Mouse (Mus musculus) kidney, embryonic 15.5 days (tissue): Measurements from ENCODE around the gene Slc16a12. TPM values are rescaled to one million over a fixed set of nuclear protein-coding genes. Genes with fewer than 3 reads are reported as not detected.
A peak's percentile ranks its signal among the peaks of the same experiment; 100 is the strongest.

Experiments used
- ATAC-seq: fragments of 200-750 bp; cut with Nextera tagmentation; replicated peaks from 2 replicates; pipeline ENCODE4 v1.8.0; 2017; ENCODE audit warnings: moderate TSS enrichment; ENCODE audit not compliant: low FRiP score
- H3K27ac ChIP-seq: fragments of 300-500 bp; sonication (generic); 2 replicates; pipeline ENCODE4 v1.5.1; 2015; ENCODE audit warnings: mild to moderate bottlenecking, inconsistent platforms
- H3K27me3 ChIP-seq: fragments of 300-500 bp; sonication (generic); 2 replicates; pipeline ENCODE4 v1.6.1; 2015; ENCODE audit warnings: inconsistent platforms
- H3K36me3 ChIP-seq: fragments of 300-500 bp; sonication (generic); 2 replicates; pipeline ENCODE4 v1.6.1; 2015; ENCODE audit warnings: inconsistent platforms
- H3K4me1 ChIP-seq: fragments of 300-500 bp; sonication (generic); 2 replicates; pipeline ENCODE4 v1.6.1; 2015; ENCODE audit warnings: inconsistent platforms
- H3K4me2 ChIP-seq: fragments of 300-500 bp; sonication (generic); 2 replicates; pipeline ENCODE4 v1.6.1; 2015; ENCODE audit warnings: moderate library complexity, mild to moderate bottlenecking, inconsistent platforms
- H3K4me3 ChIP-seq: fragments of 300-500 bp; sonication (generic); replicated peaks from 2 replicates; pipeline ENCODE4 v1.5.1; 2015; ENCODE audit warnings: mild to moderate bottlenecking, inconsistent platforms
- H3K9ac ChIP-seq: fragments of 300-500 bp; sonication (generic); 2 replicates; pipeline ENCODE4 v1.6.1; 2015; ENCODE audit warnings: mild to moderate bottlenecking, inconsistent platforms
- H3K9me3 ChIP-seq: fragments of 300-500 bp; sonication (generic); replicated peaks from 2 replicates; pipeline ENCODE4 v1.6.1; 2016; ENCODE audit warnings: inconsistent platforms
- WGBS: fragments of 180-500 bp; shearing (Covaris S2); methylation state at CpG from one replicate; pipeline ENCODE4 v1.1.7; 2015; ENCODE audit warnings: mixed read lengths; 5-methylcytosine and 5-hydroxymethylcytosine counted together
- polyA plus RNA-seq: library from polyadenylated mRNA; unstranded; fragments of >200 nt; fragmentation: Nextera tagmentation; extraction: Ambion mirVana; gene quantifications from 2 replicates; pipeline ENCODE4 v1.2.1, GENCODE M21; 2015

Slc16a12 gene
- polyA plus RNA-seq, 1 experiment from 2014 or later, result 10.6 TPM

GRCm38 (mm10) chr19:34726254-34726962 lies 20.7 kb downstream of the Slc16a12 start:
- Histone ChIP-seq H3K9me3 (no peaks in the 10 kb centered on the region), H3K27ac (0 out of 2 replicates have a peak overlapping the region, but pooled peaks have one; percentile 9), H3K4me2 (no peak overlapping the region), H3K9ac (no peak overlapping the region), H3K36me3 (no peaks in the 10 kb centered on the region), H3K27me3 (no peaks in the 10 kb centered on the region), H3K4me1 (peaks cover 5% of the 10 kb centered on the region; the same call in 1 of the 2 replicates), H3K4me3 (no peak overlapping the region)
- ATAC-seq, result no peak
- WGBS, result 55% methylated on average over 1 of the region's 1 CpGs

DNA sequence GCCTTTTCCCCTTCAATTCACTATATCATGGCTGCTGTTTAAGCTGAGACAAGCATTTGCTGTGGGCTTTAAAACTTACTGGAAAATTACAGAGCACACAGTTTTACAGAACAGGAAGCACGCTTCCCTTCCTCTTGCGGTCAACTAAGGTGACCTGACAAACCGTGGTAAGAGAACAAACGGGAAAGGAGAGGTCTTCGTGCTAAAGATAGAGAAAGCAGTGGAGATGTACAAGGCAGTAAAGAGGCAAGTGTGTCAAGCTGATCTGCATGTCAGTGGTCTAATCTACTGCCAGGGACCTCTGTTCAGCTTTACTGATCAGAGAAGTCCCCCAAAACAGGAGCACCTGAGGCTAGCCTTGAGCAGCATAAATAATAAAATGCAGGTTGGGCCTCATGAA lies 21.7 kb downstream of the Slc16a12 start:
- Histone ChIP-seq H3K27me3 (no peaks in the 10 kb centered on the region), H3K9ac (no peak overlapping the region), H3K4me1 (peaks cover 5% of the 10 kb centered on the region; the same call in 1 of the 2 replicates), H3K9me3 (no peaks in the 10 kb centered on the region), H3K4me2 (no peak overlapping the region), H3K27ac (0 out of 2 replicates have a peak overlapping the region, but pooled peaks have one; percentile 14), H3K4me3 (no peak overlapping the region), H3K36me3 (no peaks in the 10 kb centered on the region)
- no peak for ATAC-seq
- WGBS, result 56% methylated on average over 5 of the region's 5 CpGs

DNA sequence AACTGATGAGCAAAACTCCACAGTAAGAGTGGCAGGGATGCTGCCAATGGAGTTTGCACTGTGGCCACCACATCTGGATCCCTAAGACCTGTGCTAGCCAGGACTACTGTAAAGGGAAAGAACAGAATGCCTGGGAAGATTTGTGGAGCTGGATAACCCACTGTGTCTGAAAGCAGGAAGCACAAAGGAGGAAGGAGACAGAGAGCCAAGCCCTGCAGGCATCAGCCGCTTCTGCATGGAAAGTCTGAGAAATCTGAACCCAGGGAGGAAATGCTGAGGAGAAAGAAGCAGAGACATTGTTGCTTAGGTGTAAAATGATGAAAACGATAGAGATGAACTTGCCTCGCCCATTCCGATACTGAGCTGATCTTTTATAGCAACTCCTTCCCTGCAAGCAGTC lies 22.5 kb downstream of the Slc16a12 start:
- no peak overlapping the region for H3K9ac ChIP-seq
- no peak for ATAC-seq
- H3K27ac ChIP-seq, result no peak overlapping the region
- H3K36me3 ChIP-seq, result no peaks in the 10 kb centered on the region
- 88% methylated on average over 4 of the region's 4 CpGs for WGBS
- no peaks in the 10 kb centered on the region for H3K27me3 ChIP-seq
- H3K4me2 ChIP-seq, result no peak overlapping the region
- H3K4me1 ChIP-seq, result peaks cover 5% of the 10 kb centered on the region; the same call in 1 of the 2 replicates
- no peak overlapping the region for H3K4me3 ChIP-seq
- no peaks in the 10 kb centered on the region for H3K9me3 ChIP-seq

DNA sequence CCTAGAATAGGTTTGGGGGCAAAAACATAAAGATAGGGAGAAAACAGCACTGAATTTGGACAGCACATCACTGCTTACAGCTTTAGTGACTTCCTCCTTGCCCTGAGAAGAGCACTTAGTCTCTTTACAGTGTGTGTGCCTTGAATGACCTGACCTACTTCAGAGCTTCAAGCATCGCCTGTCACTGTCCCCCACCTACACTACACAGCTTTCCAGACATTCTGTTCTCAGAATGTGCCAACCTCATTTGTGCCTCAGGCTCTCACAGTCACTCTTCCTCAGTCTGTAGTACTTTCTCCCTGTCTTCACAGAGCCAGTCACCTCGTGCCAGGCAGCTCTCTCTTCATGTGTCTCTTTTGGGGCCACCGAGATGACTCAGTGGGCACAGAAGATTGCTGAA lies 24.5 kb downstream of the Slc16a12 start:
- Histone ChIP-seq H3K4me3 (no peak overlapping the region), H3K27ac (no peak overlapping the region), H3K9me3 (no peaks in the 10 kb centered on the region), H3K4me2 (no peak overlapping the region), H3K27me3 (no peaks in the 10 kb centered on the region), H3K4me1 (peaks cover 5% of the 10 kb centered on the region; the same call in 1 of the 2 replicates), H3K36me3 (no peaks in the 10 kb centered on the region), H3K9ac (no peak overlapping the region)
- 88% methylated on average over 3 of the region's 3 CpGs for WGBS
- ATAC-seq, result no peak

- ATAC-seq, result no peak
- H3K36me3 ChIP-seq, result no peaks in the 10 kb centered on the region
- H3K27ac ChIP-seq, result no peak overlapping the region
These were observed 27.0 kb downstream of the Slc16a12 start for GRCm38 (mm10) chr19:34720130-34720529.

DNA sequence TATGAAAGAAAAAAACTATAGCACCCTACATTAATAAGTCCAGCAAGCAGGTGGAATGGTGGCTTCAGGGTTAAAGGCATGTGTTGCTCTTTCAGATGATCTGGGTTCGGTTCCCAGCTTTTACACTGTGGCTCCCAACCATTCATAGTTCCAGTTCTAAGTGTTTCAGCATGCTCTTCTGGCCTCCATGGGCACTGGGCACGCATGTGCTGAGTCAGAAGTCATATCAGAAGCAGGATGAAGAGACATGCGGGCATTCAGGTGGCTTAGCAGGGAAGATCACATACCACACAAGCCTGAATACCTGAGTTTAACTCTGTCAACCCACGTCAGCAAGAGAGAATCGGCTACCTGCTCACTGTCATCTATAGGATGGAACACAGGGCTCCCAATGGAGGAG lies 28.1 kb downstream of the Slc16a12 start:
- peaks cover 5% of the 10 kb centered on the region; the same call in 1 of the 2 replicates for H3K4me1 ChIP-seq
- H3K4me3 ChIP-seq, result no peak overlapping the region
- H3K9me3 ChIP-seq, result no peaks in the 10 kb centered on the region
- no peaks in the 10 kb centered on the region for H3K36me3 ChIP-seq
- 0 out of 2 replicates have a peak, but pooled peaks have one; percentile 25 for ATAC-seq
- H3K4me2 ChIP-seq, result no peak overlapping the region
- no peak overlapping the region for H3K9ac ChIP-seq
- 0 out of 2 replicates have a peak overlapping the region, but pooled peaks have one; percentile 51 for H3K27ac ChIP-seq
- H3K27me3 ChIP-seq, result no peaks in the 10 kb centered on the region
- 84% methylated on average over 5 of the region's 5 CpGs for WGBS

More at GRCm38 (mm10) chr19:34720130-34720529, 27.0 kb downstream of the Slc16a12 start:
- Histone ChIP-seq H3K9me3 (no peaks in the 10 kb centered on the region), H3K27me3 (no peaks in the 10 kb centered on the region), H3K4me2 (no peak overlapping the region), H3K9ac (no peak overlapping the region), H3K4me1 (no peaks in the 10 kb centered on the region; the same call in 1 of the 2 replicates), H3K4me3 (no peak overlapping the region)

DNA sequence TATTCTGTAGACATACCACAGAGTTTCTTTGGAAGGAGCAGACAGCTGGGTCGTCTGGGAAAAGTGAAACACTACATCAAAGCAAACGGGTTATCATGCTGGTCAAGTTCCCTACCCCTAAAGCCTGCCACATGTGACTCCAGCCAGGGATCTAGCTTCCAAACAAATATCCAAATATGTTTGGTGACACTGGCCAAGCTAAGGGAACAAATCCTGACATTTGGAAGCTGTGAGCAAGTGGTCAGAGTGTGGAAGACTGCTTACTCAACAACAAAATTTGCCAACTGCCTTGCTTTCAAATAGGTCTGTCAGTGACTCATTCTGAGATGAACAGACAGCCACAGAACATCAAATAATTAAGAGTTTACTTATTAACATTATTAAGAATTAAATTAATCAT lies 28.6 kb downstream of the Slc16a12 start:
- H3K27ac ChIP-seq, result peak overlapping the region; percentile 11; the same call in 1 of the 2 replicates
- ATAC-seq, result peak; percentile 52; the same call in 1 of the 2 replicates

GRCm38 (mm10) chr19:34715895-34716294 lies 31.2 kb downstream of the Slc16a12 start:
- no peak overlapping the region for H3K27ac ChIP-seq
- no peaks in the 10 kb centered on the region for H3K27me3 ChIP-seq
- H3K4me1 ChIP-seq, result peaks cover 6% of the 10 kb centered on the region; the same call in 1 of the 2 replicates
- H3K36me3 ChIP-seq, result no peaks in the 10 kb centered on the region
- H3K9me3 ChIP-seq, result no peaks in the 10 kb centered on the region
- no peak for ATAC-seq
- WGBS, result 82% methylated on average over 1 of the region's 1 CpGs
- H3K4me3 ChIP-seq, result no peak overlapping the region
- H3K4me2 ChIP-seq, result no peak overlapping the region
- no peak overlapping the region for H3K9ac ChIP-seq

More for the DNA sequence above, 28.6 kb downstream of the Slc16a12 start:
- no peaks in the 10 kb centered on the region for H3K27me3 ChIP-seq
- H3K4me3 ChIP-seq, result no peak overlapping the region
- H3K9ac ChIP-seq, result no peak overlapping the region
- no peak overlapping the region for H3K4me2 ChIP-seq
- no peaks in the 10 kb centered on the region for H3K9me3 ChIP-seq
- no peaks in the 10 kb centered on the region for H3K36me3 ChIP-seq
- H3K4me1 ChIP-seq, result peaks cover 6% of the 10 kb centered on the region; the same call in 1 of the 2 replicates
- WGBS, result 47% methylated on average over 2 of the region's 2 CpGs

GRCm38 (mm10) chr19:34714250-34714666 lies 32.8 kb downstream of the Slc16a12 start:
- H3K9me3 ChIP-seq, result no peaks in the 10 kb centered on the region
- peaks cover 6% of the 10 kb centered on the region; the same call in 1 of the 2 replicates for H3K4me1 ChIP-seq
- H3K4me2 ChIP-seq, result no peak overlapping the region
- H3K4me3 ChIP-seq, result no peak overlapping the region
- 0 out of 2 replicates have a peak overlapping the region, but pooled peaks have one; percentile 4 for H3K27ac ChIP-seq
- 23% methylated on average over 5 of the region's 5 CpGs for WGBS
- no peaks in the 10 kb centered on the region for H3K27me3 ChIP-seq
- H3K9ac ChIP-seq, result no peak overlapping the region
- ATAC-seq, result 0 out of 2 replicates have a peak, but pooled peaks have one; percentile 22
- H3K36me3 ChIP-seq, result no peaks in the 10 kb centered on the region

- no peak overlapping the region for H3K4me2 ChIP-seq
- H3K4me1 ChIP-seq, result peaks cover 6% of the 10 kb centered on the region; the same call in 1 of the 2 replicates
- H3K4me3 ChIP-seq, result no peak overlapping the region
- no peaks in the 10 kb centered on the region for H3K9me3 ChIP-seq
- H3K27me3 ChIP-seq, result no peaks in the 10 kb centered on the region
- no peak overlapping the region for H3K9ac ChIP-seq
- 79% methylated on average over 2 of the region's 2 CpGs for WGBS
- H3K27ac ChIP-seq, result no peak overlapping the region
- H3K36me3 ChIP-seq, result no peaks in the 10 kb centered on the region
- no peak for ATAC-seq
These were observed 35.0 kb downstream of the Slc16a12 start for GRCm38 (mm10) chr19:34712050-34712449.

DNA sequence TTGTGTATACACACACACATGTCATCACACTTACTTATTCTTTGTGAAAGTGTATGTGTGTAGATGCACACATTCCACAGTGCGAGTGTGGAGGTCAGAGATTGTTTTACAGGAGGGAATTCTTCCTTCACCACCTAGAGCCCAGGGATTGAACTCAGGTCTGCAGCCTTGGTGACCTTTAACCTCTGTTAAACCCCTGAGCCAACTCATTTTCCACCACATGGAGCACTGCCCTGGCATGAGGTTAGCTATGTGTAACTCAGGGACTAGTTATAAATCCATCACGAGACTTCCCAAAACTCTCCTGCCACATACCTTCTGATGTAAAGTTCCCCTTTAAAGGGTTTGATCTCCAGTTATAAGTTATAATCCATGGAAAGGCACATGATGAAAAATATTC lies 38.9 kb downstream of the Slc16a12 start:
- Histone ChIP-seq H3K27me3 (no peaks in the 10 kb centered on the region), H3K9me3 (no peaks in the 10 kb centered on the region), H3K36me3 (no peaks in the 10 kb centered on the region), H3K4me3 (no peak overlapping the region), H3K4me1 (no peaks in the 10 kb centered on the region), H3K4me2 (no peak overlapping the region), H3K9ac (no peak overlapping the region), H3K27ac (no peak overlapping the region)
- 80% methylated on average over 2 of the region's 2 CpGs for WGBS
- ATAC-seq, result no peak

GRCm38 (mm10) chr19:34707571-34707970 lies 39.5 kb downstream of the Slc16a12 start:
- no peak overlapping the region for H3K4me3 ChIP-seq
- H3K9me3 ChIP-seq, result no peaks in the 10 kb centered on the region
- 65% methylated on average over 2 of the region's 2 CpGs for WGBS
- no peaks in the 10 kb centered on the region for H3K27me3 ChIP-seq
- H3K9ac ChIP-seq, result no peak overlapping the region
- no peaks in the 10 kb centered on the region for H3K36me3 ChIP-seq
- H3K27ac ChIP-seq, result no peak overlapping the region
- ATAC-seq, result no peak
- H3K4me1 ChIP-seq, result no peaks in the 10 kb centered on the region
- no peak overlapping the region for H3K4me2 ChIP-seq
